Mouse (Mus musculus): ENCODE measurements around the gene Foxf2.

The Foxf2 gene

DNA sequence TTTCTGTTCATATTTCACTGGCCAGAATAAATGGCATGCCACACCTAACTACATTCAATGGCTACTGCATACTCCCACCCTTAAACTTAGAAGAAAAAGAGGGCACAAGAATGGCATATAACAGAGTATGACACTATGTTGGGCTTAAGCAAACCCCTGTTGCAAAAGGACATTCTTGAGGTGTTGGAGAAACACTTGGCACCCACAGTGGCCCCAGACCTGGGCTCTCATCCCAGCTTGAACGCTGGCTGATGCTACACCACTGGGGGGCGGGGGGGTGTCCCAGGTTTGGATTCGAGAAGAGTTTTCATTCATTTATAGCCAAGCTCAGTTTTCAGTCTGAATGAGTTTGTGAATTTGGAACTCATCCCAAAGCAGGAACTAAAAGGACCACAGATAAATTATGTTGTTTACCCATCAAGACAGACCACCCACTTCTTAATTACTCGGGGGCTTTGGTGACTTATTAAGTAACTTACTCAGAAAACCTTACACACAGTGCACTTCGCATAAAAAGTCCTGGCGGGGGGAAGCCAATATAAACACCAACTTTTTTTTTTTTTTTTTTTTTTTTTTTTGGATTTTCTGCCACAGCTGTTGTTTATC is 42.4 kb downstream of the Foxf2 start:
- no peak for ATAC-seq (ENCODE audit: insufficient number of reproducible peaks, low FRiP score, low TSS enrichment)

DNA sequence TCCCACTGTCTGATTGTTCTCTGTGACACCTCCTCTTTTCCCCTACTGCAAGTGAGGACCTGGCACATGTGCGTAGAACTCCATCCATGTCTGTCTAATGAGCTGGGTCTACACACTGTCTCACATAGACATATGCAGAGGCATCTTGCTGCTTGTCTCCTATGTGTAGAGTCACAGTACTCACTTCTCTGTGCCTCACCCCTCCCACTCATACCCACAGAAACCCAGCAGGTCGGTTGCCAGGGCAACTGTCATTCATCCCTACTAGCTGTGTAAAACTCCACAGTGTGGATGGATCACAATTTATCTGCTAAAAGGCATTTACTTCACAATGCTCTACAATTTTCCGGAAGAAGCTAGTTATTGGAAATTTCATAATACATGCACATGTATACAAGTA is 46.5 kb downstream of the Foxf2 start:
- ATAC-seq (ENCODE audit: insufficient number of reproducible peaks, low FRiP score, low TSS enrichment): no peak

Measured in cerebellum, adult (tissue).